Mouse (Mus musculus): Measurements from ENCODE around the gene Tenm4. TPM values are rescaled to one million over a fixed set of nuclear protein-coding genes. Genes with fewer than 3 reads are reported as not detected.

Tenm4 gene
- polyA plus RNA-seq, 1 experiment from 2014 or later: 24.0 TPM

GRCm38 (mm10) chr7:96438392-96438791, 267.3 kb downstream of the Tenm4 start:
- Histone ChIP-seq H3K4me1 (no peaks in the 10 kb centered on the region), H3K4me2 (no peak overlapping the region), H3K36me3 (no peaks in the 10 kb centered on the region), H3K27ac (no peak overlapping the region), H3K9me3 (no peaks in the 10 kb centered on the region), H3K9ac (no peak overlapping the region), H3K27me3 (replicated peaks) (no peaks in the 10 kb centered on the region), H3K4me3 (replicated peaks) (no peak overlapping the region)
- no peak for ATAC-seq (ENCODE audit: insufficient read depth, low FRiP score, low read depth)
- WGBS: 86% methylated on average over 6 of the region's 6 CpGs

- no peaks in the 10 kb centered on the region for H3K36me3 ChIP-seq
- ATAC-seq (ENCODE audit: insufficient read depth, low FRiP score, low read depth): no peak
Observed at GRCm38 (mm10) chr7:96440161-96440707, 269.2 kb downstream of the Tenm4 start.

GRCm38 (mm10) chr7:96445771-96446170, 274.7 kb downstream of the Tenm4 start:
- no peak overlapping the region for H3K9ac ChIP-seq
- no peak overlapping the region for H3K4me3 ChIP-seq (replicated peaks)
- H3K27ac ChIP-seq: no peak overlapping the region
- no peak overlapping the region for H3K4me2 ChIP-seq
- WGBS: 79% methylated on average over 8 of the region's 8 CpGs
- H3K27me3 ChIP-seq (replicated peaks): no peaks in the 10 kb centered on the region
- H3K36me3 ChIP-seq: no peaks in the 10 kb centered on the region
- no peaks in the 10 kb centered on the region for H3K9me3 ChIP-seq
- ATAC-seq (ENCODE audit: insufficient read depth, low FRiP score, low read depth): no peak
- H3K4me1 ChIP-seq: no peaks in the 10 kb centered on the region

More at GRCm38 (mm10) chr7:96440161-96440707, 269.2 kb downstream of the Tenm4 start:
- no peaks in the 10 kb centered on the region for H3K4me1 ChIP-seq
- H3K27me3 ChIP-seq (replicated peaks): no peaks in the 10 kb centered on the region
- no peaks in the 10 kb centered on the region for H3K9me3 ChIP-seq
- no peak overlapping the region for H3K27ac ChIP-seq
- H3K9ac ChIP-seq: no peak overlapping the region
- H3K4me3 ChIP-seq (replicated peaks): no peak overlapping the region
- no peak overlapping the region for H3K4me2 ChIP-seq

GRCm38 (mm10) chr7:96447806-96448397, 276.9 kb downstream of the Tenm4 start:
- no peak overlapping the region for H3K27ac ChIP-seq
- no peaks in the 10 kb centered on the region for H3K36me3 ChIP-seq
- no peaks in the 10 kb centered on the region for H3K27me3 ChIP-seq (replicated peaks)
- no peak overlapping the region for H3K4me2 ChIP-seq
- WGBS: 67% methylated on average over 12 of the region's 12 CpGs
- H3K4me1 ChIP-seq: no peaks in the 10 kb centered on the region
- ATAC-seq (ENCODE audit: insufficient read depth, low FRiP score, low read depth): no peak
- no peak overlapping the region for H3K9ac ChIP-seq
- H3K4me3 ChIP-seq (replicated peaks): no peak overlapping the region
- H3K9me3 ChIP-seq: no peaks in the 10 kb centered on the region

GRCm38 (mm10) chr7:96455957-96456356, 284.9 kb downstream of the Tenm4 start:
- WGBS: 59% methylated on average over 2 of the region's 2 CpGs
- no peak for ATAC-seq (ENCODE audit: insufficient read depth, low FRiP score, low read depth)
- Histone ChIP-seq H3K4me3 (replicated peaks) (no peak overlapping the region), H3K4me1 (no peaks in the 10 kb centered on the region), H3K36me3 (no peaks in the 10 kb centered on the region), H3K9me3 (no peaks in the 10 kb centered on the region), H3K27ac (no peak overlapping the region), H3K4me2 (no peak overlapping the region), H3K27me3 (replicated peaks) (no peaks in the 10 kb centered on the region), H3K9ac (no peak overlapping the region)

GRCm38 (mm10) chr7:96456618-96457017, 285.6 kb downstream of the Tenm4 start:
- no peaks in the 10 kb centered on the region for H3K9me3 ChIP-seq
- 40% methylated on average over 2 of the region's 2 CpGs for WGBS
- no peak overlapping the region for H3K4me3 ChIP-seq (replicated peaks)
- no peaks in the 10 kb centered on the region for H3K36me3 ChIP-seq
- no peak overlapping the region for H3K27ac ChIP-seq
- H3K4me2 ChIP-seq: no peak overlapping the region
- no peaks in the 10 kb centered on the region for H3K27me3 ChIP-seq (replicated peaks)
- ATAC-seq (ENCODE audit: insufficient read depth, low FRiP score, low read depth): no peak
- no peak overlapping the region for H3K9ac ChIP-seq
- H3K4me1 ChIP-seq: no peaks in the 10 kb centered on the region

GRCm38 (mm10) chr7:96457891-96458290, 286.8 kb downstream of the Tenm4 start:
- ATAC-seq (ENCODE audit: insufficient read depth, low FRiP score, low read depth): no peak
- Histone ChIP-seq H3K4me2 (no peak overlapping the region), H3K36me3 (no peaks in the 10 kb centered on the region), H3K9ac (no peak overlapping the region), H3K4me3 (replicated peaks) (no peak overlapping the region), H3K27ac (no peak overlapping the region), H3K9me3 (no peaks in the 10 kb centered on the region), H3K27me3 (replicated peaks) (no peaks in the 10 kb centered on the region), H3K4me1 (no peaks in the 10 kb centered on the region)
- WGBS: 67% methylated on average over 2 of the region's 2 CpGs

GRCm38 (mm10) chr7:96458992-96459391, 287.9 kb downstream of the Tenm4 start:
- WGBS: 70% methylated on average over 6 of the region's 6 CpGs
- no peak for ATAC-seq (ENCODE audit: insufficient read depth, low FRiP score, low read depth)

GRCm38 (mm10) chr7:96466761-96467160, 295.7 kb downstream of the Tenm4 start:
- 84% methylated on average over 3 of the region's 3 CpGs for WGBS
- no peak for ATAC-seq (ENCODE audit: insufficient read depth, low FRiP score, low read depth)
- no peaks in the 10 kb centered on the region for H3K36me3 ChIP-seq
- H3K4me2 ChIP-seq: no peak overlapping the region
- no peak overlapping the region for H3K4me3 ChIP-seq (replicated peaks)
- H3K9ac ChIP-seq: no peak overlapping the region
- H3K27me3 ChIP-seq (replicated peaks): no peaks in the 10 kb centered on the region
- H3K4me1 ChIP-seq: no peaks in the 10 kb centered on the region
- no peak overlapping the region for H3K27ac ChIP-seq
- H3K9me3 ChIP-seq: no peaks in the 10 kb centered on the region

More at GRCm38 (mm10) chr7:96458992-96459391, 287.9 kb downstream of the Tenm4 start:
- no peak overlapping the region for H3K9ac ChIP-seq
- H3K4me1 ChIP-seq: no peaks in the 10 kb centered on the region
- H3K36me3 ChIP-seq: no peaks in the 10 kb centered on the region
- no peak overlapping the region for H3K27ac ChIP-seq
- H3K4me2 ChIP-seq: no peak overlapping the region
- no peak overlapping the region for H3K4me3 ChIP-seq (replicated peaks)
- no peaks in the 10 kb centered on the region for H3K27me3 ChIP-seq (replicated peaks)
- H3K9me3 ChIP-seq: no peaks in the 10 kb centered on the region

GRCm38 (mm10) chr7:96470821-96471220, 299.8 kb downstream of the Tenm4 start:
- no peak overlapping the region for H3K4me3 ChIP-seq (replicated peaks)
- 77% methylated on average over 6 of the region's 6 CpGs for WGBS
- no peaks in the 10 kb centered on the region for H3K4me1 ChIP-seq
- no peak overlapping the region for H3K4me2 ChIP-seq
- H3K9me3 ChIP-seq: no peaks in the 10 kb centered on the region
- H3K27me3 ChIP-seq (replicated peaks): no peaks in the 10 kb centered on the region
- H3K9ac ChIP-seq: no peak overlapping the region
- ATAC-seq (ENCODE audit: insufficient read depth, low FRiP score, low read depth): no peak
- H3K27ac ChIP-seq: no peak overlapping the region
- no peaks in the 10 kb centered on the region for H3K36me3 ChIP-seq

- ATAC-seq (ENCODE audit: insufficient read depth, low FRiP score, low read depth): no peak
- H3K4me2 ChIP-seq: no peak overlapping the region
- no peak overlapping the region for H3K9ac ChIP-seq
- H3K36me3 ChIP-seq: no peaks in the 10 kb centered on the region
- no peak overlapping the region for H3K27ac ChIP-seq
- no peaks in the 10 kb centered on the region for H3K9me3 ChIP-seq
- no peaks in the 10 kb centered on the region for H3K4me1 ChIP-seq
- no peaks in the 10 kb centered on the region for H3K27me3 ChIP-seq (replicated peaks)
- WGBS: 85% methylated on average over 11 of the region's 11 CpGs
- H3K4me3 ChIP-seq (replicated peaks): no peak overlapping the region
Observed at GRCm38 (mm10) chr7:96474560-96475089, 303.6 kb downstream of the Tenm4 start.

- no peak for ATAC-seq (ENCODE audit: insufficient read depth, low FRiP score, low read depth)
- no peaks in the 10 kb centered on the region for H3K27me3 ChIP-seq (replicated peaks)
- no peaks in the 10 kb centered on the region for H3K4me1 ChIP-seq
- 81% methylated on average over 6 of the region's 6 CpGs for WGBS
- no peak overlapping the region for H3K27ac ChIP-seq
- H3K9ac ChIP-seq: no peak overlapping the region
- no peak overlapping the region for H3K4me3 ChIP-seq (replicated peaks)
- no peaks in the 10 kb centered on the region for H3K36me3 ChIP-seq
- no peak overlapping the region for H3K4me2 ChIP-seq
- no peaks in the 10 kb centered on the region for H3K9me3 ChIP-seq
Observed at GRCm38 (mm10) chr7:96476987-96477613, 306.1 kb downstream of the Tenm4 start.

Measured in stomach, embryonic 15.5 days (tissue).